Mouse (Mus musculus) C2C12 (cell line): Measurements from ENCODE around the gene S1pr4. TPM values are rescaled to one million over a fixed set of nuclear protein-coding genes. Genes with fewer than 3 reads are reported as not detected.

Experiments used
- H3K27me3 ChIP-seq: one replicate; pipeline ENCODE4 v1.6.1; 2011; ENCODE audit not compliant: control insufficient read depth, insufficient read depth, insufficient read length
- H3K36me3 ChIP-seq: one replicate; pipeline ENCODE4 v1.6.1; 2011; ENCODE audit not compliant: control insufficient read depth, insufficient read depth
- H3K4me3 ChIP-seq: one replicate; pipeline ENCODE4 v1.5.1; 2011; ENCODE audit warnings: mild to moderate bottlenecking, control low read depth; ENCODE audit not compliant: poor library complexity, insufficient read depth, severe bottlenecking
- H3K79me2 ChIP-seq: one replicate; pipeline ENCODE4 v1.6.1; 2011; ENCODE audit not compliant: control insufficient read depth, insufficient read depth
- H3K79me3 ChIP-seq: one replicate; pipeline ENCODE4 v1.6.1; 2011; ENCODE audit warnings: low read depth, control low read depth
- H3ac ChIP-seq: one replicate; pipeline ENCODE3; 2011; ENCODE audit warnings: low read depth; ENCODE audit not compliant: control insufficient read depth, insufficient read length
- CEBPB ChIP-seq: IDR thresholded peaks from one replicate; pipeline ENCODE4 v1.6.1; 2011; ENCODE audit warnings: low read depth, mild to moderate bottlenecking, control low read depth, moderate library complexity
- CTCF ChIP-seq: IDR thresholded peaks from one replicate; pipeline ENCODE4 v1.5.1; 2011; ENCODE audit not compliant: control insufficient read depth, insufficient read depth, insufficient read length
- FOSL1 ChIP-seq: IDR thresholded peaks from one replicate; pipeline ENCODE4 v1.8.0; 2011; ENCODE audit warnings: mild to moderate bottlenecking, low read length; ENCODE audit not compliant: poor library complexity, insufficient read depth, severe bottlenecking
- MAX ChIP-seq: IDR thresholded peaks from one replicate; pipeline ENCODE4 v1.6.1; 2011; ENCODE audit warnings: mild to moderate bottlenecking, control low read depth
- MYOD1 ChIP-seq: IDR thresholded peaks from one replicate; pipeline ENCODE4 v1.6.1; 2011; ENCODE audit warnings: low read depth; ENCODE audit not compliant: control insufficient read depth, insufficient read length
- MYOG ChIP-seq: IDR thresholded peaks from one replicate; pipeline ENCODE4 v1.6.1; 2011; ENCODE audit not compliant: control insufficient read depth, insufficient read length; ENCODE audit errors: extremely low read depth
- USF1 ChIP-seq: IDR thresholded peaks from one replicate; pipeline ENCODE4 v1.6.1; 2011; ENCODE audit warnings: low read depth, mild to moderate bottlenecking, control low read depth, moderate library complexity
- polyA plus RNA-seq: library from polyadenylated mRNA; unstranded; fragments of >200 nt; fragmentation: generic; extraction: Trizol; gene quantifications from one replicate; pipeline ENCODE4 v1.2.1, GENCODE M21; 2012; ENCODE audit warnings: missing spikeins

The S1pr4 gene
- polyA plus RNA-seq, 1 experiment: 0.02 TPM

DNA sequence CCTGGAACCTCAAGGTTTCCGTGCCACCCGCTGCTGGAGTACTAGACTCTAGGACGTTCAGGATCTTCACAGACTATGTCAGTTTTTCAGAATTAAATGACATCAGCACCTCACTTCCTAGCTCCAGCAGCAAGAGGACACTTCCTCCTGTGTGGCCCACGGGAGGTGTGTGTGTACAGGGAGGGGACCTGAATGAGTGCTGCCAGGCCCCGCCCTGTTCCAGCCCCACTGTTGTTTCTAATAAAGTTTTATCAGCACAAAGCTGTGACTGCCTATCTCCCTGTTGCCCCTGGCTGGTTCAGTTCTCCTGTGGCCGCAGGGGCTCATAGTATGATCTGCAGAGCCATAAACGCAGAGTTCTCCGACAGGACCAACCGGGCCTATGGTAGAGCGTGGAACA is 25.5 kb downstream of the S1pr4 start:
- Histone ChIP-seq H3K4me3 (no peak overlapping the region), H3K27me3 (peaks cover 58% of the 10 kb centered on the region), H3K36me3 (no peaks in the 10 kb centered on the region), H3ac (no peak overlapping the region), H3K79me3 (no peaks in the 10 kb centered on the region), H3K79me2 (no peaks in the 10 kb centered on the region)
- TF ChIP-seq MYOD1 (no peak), CTCF (no peak), CEBPB (no peak), MAX (no peak), FOSL1 (no peak), USF1 (no peak), MYOG (no peak)

DNA sequence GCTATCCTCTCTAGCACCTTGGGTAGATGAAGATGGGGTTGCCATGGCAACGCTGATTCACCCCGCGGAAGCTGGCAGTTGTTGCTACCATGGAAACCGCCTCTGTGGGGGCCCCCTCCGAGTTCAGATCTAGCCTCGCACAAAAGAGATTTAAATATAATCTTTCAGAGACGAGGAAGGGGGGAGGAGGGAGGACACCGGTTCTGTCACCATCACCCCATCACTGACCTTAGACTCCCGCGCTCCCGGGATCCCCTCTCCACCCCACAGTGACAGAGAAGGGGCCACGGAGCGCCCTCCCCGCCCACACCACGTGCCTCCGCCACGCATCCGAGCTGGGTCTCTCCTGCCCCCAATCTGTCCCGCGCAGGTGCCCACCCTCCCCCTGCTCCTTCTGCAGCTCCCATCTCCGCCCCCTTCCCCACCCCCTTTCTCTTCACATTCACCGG is 26.9 kb downstream of the S1pr4 start:
- Histone ChIP-seq H3K4me3 (no peak overlapping the region), H3K27me3 (peaks cover 68% of the 10 kb centered on the region), H3ac (no peak overlapping the region), H3K79me3 (no peaks in the 10 kb centered on the region), H3K36me3 (no peaks in the 10 kb centered on the region), H3K79me2 (no peaks in the 10 kb centered on the region)
- no peak for TF ChIP-seq CEBPB
- TF ChIP-seq MAX: no peak
- TF ChIP-seq MYOG: no peak

DNA sequence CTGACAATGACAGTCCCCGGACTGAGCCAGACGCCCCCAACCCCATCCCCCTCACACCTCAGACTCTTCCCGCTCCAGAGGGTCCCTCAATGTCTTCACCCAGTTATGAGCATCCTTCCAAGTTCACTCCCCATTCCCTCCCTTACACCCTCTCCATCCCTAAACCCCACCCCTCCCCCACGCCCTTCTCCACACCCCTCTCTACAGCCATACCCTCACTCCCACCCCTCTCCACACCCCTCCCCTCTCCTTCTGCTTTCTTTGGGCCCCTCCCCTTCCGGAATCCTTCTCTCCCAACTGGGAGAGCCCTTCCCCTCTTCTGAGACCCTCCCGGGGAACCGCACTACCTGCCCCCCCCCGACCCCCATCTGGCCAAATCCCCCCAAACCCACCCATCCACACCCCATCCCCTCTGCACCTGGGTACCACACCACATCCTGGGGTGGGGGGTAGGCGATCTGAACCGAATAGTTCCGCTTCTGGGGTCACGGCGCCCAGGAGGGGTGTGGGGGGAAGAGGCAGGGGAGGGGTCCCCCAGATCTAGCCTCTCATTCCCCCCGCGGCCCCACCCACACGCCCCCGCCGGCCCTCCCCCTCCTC is 27.4 kb downstream of the S1pr4 start:
- Histone ChIP-seq H3K27me3 (peaks cover 73% of the 10 kb centered on the region), H3K4me3 (no peak overlapping the region), H3K79me2 (no peaks in the 10 kb centered on the region), H3K79me3 (no peaks in the 10 kb centered on the region), H3ac (no peak overlapping the region), H3K36me3 (no peaks in the 10 kb centered on the region)
- TF ChIP-seq CEBPB (no peak), USF1 (no peak), MAX (no peak), MYOD1 (no peak), MYOG (no peak), CTCF (no peak), FOSL1 (no peak)

DNA sequence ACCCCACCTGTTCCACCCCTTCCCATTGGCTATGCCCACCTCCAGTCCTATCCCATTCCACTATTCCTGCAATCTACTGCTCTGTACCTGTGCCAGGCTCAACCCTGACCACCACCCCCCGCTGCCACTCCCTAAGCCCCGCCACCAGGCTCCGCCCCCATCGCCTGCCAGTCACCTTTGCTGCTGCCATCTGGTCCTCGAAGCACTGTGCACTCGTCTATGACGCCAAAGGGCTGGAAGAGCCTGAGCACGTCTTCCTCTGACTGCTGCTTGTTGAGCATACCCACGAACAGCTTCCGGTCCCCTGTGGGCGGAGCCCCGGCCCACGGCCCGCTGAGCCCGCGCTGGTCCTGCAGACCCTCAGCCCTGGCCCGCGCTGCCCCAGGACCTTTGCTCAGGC is 29.5 kb downstream of the S1pr4 start:
- Histone ChIP-seq H3K36me3 (no peaks in the 10 kb centered on the region), H3K79me3 (no peaks in the 10 kb centered on the region), H3ac (no peak overlapping the region), H3K27me3 (peaks cover 72% of the 10 kb centered on the region), H3K79me2 (no peaks in the 10 kb centered on the region), H3K4me3 (no peak overlapping the region)
- TF ChIP-seq MAX: no peak
- TF ChIP-seq USF1: no peak
- TF ChIP-seq MYOG: no peak
- TF ChIP-seq MYOD1: no peak
- no peak for TF ChIP-seq CTCF
- no peak for TF ChIP-seq FOSL1

DNA sequence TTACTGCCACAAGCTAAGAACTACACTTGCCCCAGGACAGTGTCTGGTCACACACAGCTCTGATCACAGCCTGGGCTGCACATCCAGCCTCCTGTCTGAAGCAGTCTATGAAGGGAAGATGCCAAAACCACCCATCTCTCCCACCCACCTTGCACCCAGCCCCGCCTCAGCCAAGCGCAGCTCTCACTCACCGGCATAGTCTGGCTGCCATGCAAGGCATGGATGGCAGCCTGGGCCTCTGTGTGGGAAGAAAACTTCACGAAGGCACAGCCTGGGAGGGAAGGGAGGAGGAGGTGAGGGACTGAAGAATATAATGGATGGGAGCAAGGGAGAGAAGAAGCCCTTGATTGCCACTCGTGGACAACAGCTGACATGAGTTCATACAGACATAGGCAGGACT is 30.7 kb downstream of the S1pr4 start:
- H3K27me3 ChIP-seq: peaks cover 60% of the 10 kb centered on the region
- no peaks in the 10 kb centered on the region for H3K36me3 ChIP-seq
- TF ChIP-seq MYOD1: no peak
- no peak for TF ChIP-seq FOSL1
- no peak for TF ChIP-seq CEBPB
- no peak for TF ChIP-seq CTCF
- no peak for TF ChIP-seq MYOG
- TF ChIP-seq USF1: no peak
- TF ChIP-seq MAX: no peak
- H3K4me3 ChIP-seq: no peak overlapping the region
- H3K79me3 ChIP-seq: no peaks in the 10 kb centered on the region
- H3K79me2 ChIP-seq: no peaks in the 10 kb centered on the region
- no peak overlapping the region for H3ac ChIP-seq

DNA sequence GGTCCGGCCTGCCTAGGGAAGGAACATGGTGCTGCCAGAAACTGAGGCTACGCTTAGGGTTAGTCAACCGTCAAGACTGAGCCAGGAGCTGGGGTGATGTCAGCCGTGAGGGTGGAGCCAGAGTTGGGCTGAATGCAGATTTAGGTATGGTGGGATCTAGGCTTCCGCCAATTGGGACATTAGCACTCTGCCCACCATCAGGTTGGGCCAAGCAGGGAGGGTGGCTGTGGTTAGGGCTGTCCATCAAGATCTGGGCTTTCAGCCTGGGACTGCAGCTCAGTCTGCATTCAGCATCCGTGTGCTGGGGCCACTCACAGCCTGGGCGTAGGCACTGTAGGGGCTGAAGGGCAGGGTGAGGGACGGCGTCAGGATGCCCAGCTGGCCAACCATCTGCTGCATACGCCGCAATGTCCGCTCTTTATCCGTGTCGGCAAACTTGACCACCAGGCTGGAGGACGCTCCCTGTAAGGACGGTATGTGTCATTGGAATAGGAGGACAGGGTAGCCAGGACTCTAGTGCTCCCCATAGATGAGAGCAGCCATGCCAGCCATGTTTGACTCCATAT is 32.2 kb downstream of the S1pr4 start:
- TF ChIP-seq CTCF: no peak
- no peak for TF ChIP-seq CEBPB
- no peak for TF ChIP-seq MYOD1
- TF ChIP-seq FOSL1: no peak
- TF ChIP-seq MYOG: no peak
- TF ChIP-seq USF1: no peak
- TF ChIP-seq MAX: no peak
- Histone ChIP-seq H3K79me3 (no peaks in the 10 kb centered on the region), H3ac (no peak overlapping the region), H3K79me2 (no peaks in the 10 kb centered on the region), H3K36me3 (no peaks in the 10 kb centered on the region), H3K27me3 (peaks cover 45% of the 10 kb centered on the region), H3K4me3 (no peak overlapping the region)
